Mouse (Mus musculus) forebrain, embryonic 13.5 days (tissue): ENCODE data around the gene Trpm3. TPM values are rescaled to one million over a fixed set of nuclear protein-coding genes. Genes with fewer than 3 reads are reported as not detected.

ENCODE experiments used
- ATAC-seq: fragments of 200-750 bp; cut with Nextera tagmentation; 2 replicates; pipeline ENCODE4 v1.8.0; 2017
- H3K27ac ChIP-seq: fragments of 300-500 bp; sonication (generic); 2 replicates; pipeline ENCODE4 v1.5.1; 2015; ENCODE audit warnings: inconsistent platforms, mild to moderate bottlenecking, moderate library complexity
- H3K27me3 ChIP-seq: fragments of 300-500 bp; sonication (generic); 2 replicates; pipeline ENCODE4 v1.6.1; 2015; ENCODE audit warnings: mild to moderate bottlenecking, inconsistent platforms
- H3K36me3 ChIP-seq: fragments of 300-500 bp; sonication (generic); 2 replicates; pipeline ENCODE4 v1.6.1; 2015; ENCODE audit warnings: mild to moderate bottlenecking, inconsistent platforms; ENCODE audit not compliant: poor library complexity, severe bottlenecking
- H3K4me1 ChIP-seq: fragments of 300-500 bp; sonication (generic); 2 replicates; pipeline ENCODE4 v1.6.1; 2015; ENCODE audit warnings: inconsistent platforms
- H3K4me2 ChIP-seq: fragments of 300-500 bp; sonication (generic); 2 replicates; pipeline ENCODE4 v1.6.1; 2015; ENCODE audit warnings: inconsistent platforms, mild to moderate bottlenecking, moderate library complexity
- H3K4me3 ChIP-seq: fragments of 300-500 bp; sonication (generic); 2 replicates; pipeline ENCODE4 v1.5.1; 2015; ENCODE audit warnings: mild to moderate bottlenecking, inconsistent platforms
- H3K9ac ChIP-seq: fragments of 300-500 bp; sonication (generic); 2 replicates; pipeline ENCODE4 v1.6.1; 2015; ENCODE audit warnings: mild to moderate bottlenecking, inconsistent platforms
- H3K9me3 ChIP-seq: fragments of 300-500 bp; sonication (generic); replicated peaks from 2 replicates; pipeline ENCODE4 v1.6.1; 2016; ENCODE audit warnings: inconsistent platforms
- WGBS: fragments of 180-500 bp; shearing (Covaris S2); methylation state at CpG from one replicate; pipeline ENCODE4 v1.1.7; 2015; 5-methylcytosine and 5-hydroxymethylcytosine counted together
- polyA plus RNA-seq: library from polyadenylated mRNA; unstranded; fragments of >200 nt; fragmentation: Nextera tagmentation; extraction: Ambion mirVana; gene quantifications from 2 replicates; pipeline ENCODE4 v1.2.1, GENCODE M21; 2015

Gene Trpm3
- polyA plus RNA-seq, 1 experiment from 2014 or later = 11.8 TPM

DNA sequence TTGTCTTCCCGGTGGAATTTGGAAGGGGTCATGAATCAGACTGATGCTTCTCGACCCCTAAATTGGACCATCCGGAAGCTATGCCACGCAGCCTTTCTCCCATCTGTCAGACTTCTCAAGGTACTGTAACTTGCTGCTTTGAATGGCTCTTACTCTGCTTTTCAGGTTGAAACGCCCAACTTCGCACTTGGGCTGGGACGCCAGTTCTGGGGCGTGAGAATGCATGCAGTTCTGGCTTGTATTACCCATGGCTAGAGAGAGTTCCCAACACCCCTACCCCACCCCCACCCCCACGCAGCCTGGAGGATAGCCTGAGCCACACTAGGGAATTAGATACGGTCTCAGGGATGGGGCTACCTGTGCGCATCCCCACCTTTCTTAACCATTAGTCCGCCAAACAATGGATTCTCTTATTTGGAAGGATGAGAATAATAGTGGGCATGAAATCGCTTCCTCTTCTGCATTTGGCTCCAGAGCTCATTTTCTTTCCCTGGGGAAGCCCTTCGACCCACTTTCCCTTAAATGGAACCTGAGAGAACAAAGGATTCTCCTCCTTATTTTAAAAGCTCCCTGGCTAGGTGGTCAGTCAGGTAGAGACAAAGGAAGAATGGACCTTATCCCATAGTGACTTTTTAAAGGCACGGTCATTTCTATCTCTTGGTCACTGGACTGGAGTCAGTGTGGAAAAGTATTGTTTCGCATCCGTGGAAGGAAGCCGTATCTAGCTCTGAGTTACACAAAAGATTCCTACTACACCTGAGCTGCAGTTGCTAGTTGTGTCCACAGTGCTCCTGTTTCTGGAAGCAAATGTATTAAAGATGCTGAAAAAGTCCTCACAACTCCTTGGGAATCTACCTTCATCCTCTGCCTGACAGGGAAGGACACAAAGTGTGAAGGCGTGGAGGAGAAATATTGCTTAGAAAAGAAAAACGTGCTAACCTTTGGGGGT lies 309.8 kb downstream of the Trpm3 start:
- Histone ChIP-seq H3K27ac (no peak overlapping the region), H3K36me3 (no peaks in the 10 kb centered on the region), H3K27me3 (no peaks in the 10 kb centered on the region), H3K4me2 (peak overlapping the region; percentile 80), H3K9ac (peak overlapping the region; percentile 60), H3K4me3 (peak overlapping the region; percentile 45), H3K4me1 (peaks cover 17% of the 10 kb centered on the region), H3K9me3 (no peaks in the 10 kb centered on the region)
- peak; percentile 63 for ATAC-seq
- WGBS = 24% methylated on average over 20 of the region's 20 CpGs

DNA sequence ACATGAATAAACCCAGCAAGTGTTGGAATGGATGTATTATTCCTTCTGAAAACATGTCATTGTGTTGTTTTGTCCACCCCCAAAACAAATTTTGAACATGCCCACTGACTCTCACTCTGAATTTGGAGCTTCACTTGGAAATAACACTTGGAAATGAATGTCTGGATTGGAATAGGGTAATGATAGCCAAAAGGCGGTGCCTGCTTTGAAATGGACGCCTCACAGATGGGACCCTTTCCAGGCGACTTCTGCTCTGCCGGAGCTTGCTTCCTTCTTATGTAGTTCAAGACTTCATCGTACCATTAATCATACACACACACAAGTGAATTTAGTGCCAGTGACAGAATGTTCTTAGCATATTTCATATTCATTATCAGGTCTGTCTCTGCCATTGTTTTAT lies 312.4 kb downstream of the Trpm3 start:
- Histone ChIP-seq H3K27ac (no peak overlapping the region), H3K4me2 (no peak overlapping the region), H3K27me3 (no peaks in the 10 kb centered on the region), H3K9me3 (no peaks in the 10 kb centered on the region), H3K4me3 (no peak overlapping the region), H3K9ac (no peak overlapping the region), H3K36me3 (no peaks in the 10 kb centered on the region), H3K4me1 (peaks cover 17% of the 10 kb centered on the region)
- ATAC-seq = no peak
- WGBS = 89% methylated on average over 5 of the region's 5 CpGs

DNA sequence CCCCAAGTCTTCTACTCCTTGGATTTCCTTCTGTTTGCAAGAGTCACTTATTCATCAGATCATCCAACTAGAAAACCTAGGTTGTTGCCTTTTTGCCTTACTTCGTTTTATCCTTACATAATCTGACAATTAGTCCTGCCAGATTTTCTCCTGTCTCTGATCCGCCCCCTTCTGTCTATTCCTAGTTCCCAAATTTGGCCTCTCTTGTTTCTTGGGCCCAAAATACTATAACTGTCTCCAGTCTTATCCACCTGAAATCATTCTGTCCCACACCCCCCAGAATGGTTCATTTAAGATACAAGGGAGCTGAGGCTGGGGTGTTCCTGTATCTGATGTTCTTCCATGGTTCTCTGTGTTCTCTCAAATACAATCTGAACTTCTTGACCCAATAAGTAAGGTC lies 318.1 kb downstream of the Trpm3 start:
- H3K4me2 ChIP-seq = no peak overlapping the region
- no peaks in the 10 kb centered on the region for H3K4me1 ChIP-seq
- no peak overlapping the region for H3K9ac ChIP-seq
- WGBS = 80% methylated on average over 2 of the region's 2 CpGs
- H3K36me3 ChIP-seq = no peaks in the 10 kb centered on the region
- H3K27ac ChIP-seq = no peak overlapping the region
- H3K4me3 ChIP-seq = no peak overlapping the region
- no peak for ATAC-seq
- H3K27me3 ChIP-seq = no peaks in the 10 kb centered on the region
- no peaks in the 10 kb centered on the region for H3K9me3 ChIP-seq

DNA sequence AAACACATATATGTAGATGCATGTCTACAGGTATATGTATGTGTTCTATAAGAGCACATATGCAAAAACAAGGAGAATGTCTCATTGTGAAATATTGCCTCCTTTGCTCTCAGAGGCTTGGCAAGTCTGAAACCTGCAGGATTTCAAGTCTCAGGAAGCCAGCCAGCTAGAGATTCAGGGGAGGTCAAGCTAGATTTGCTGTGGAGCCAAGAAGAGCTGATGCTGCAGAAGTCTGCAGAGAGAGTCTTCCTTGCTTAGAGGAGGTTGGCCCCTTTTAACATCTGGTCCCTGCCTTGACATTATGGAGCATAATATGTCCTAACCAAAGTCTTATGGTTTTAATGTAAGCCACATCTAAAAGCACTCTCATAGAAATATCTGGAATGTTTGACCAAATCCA lies 323.2 kb downstream of the Trpm3 start:
- Histone ChIP-seq H3K9me3 (no peaks in the 10 kb centered on the region), H3K27ac (no peak overlapping the region), H3K4me2 (no peak overlapping the region), H3K27me3 (no peaks in the 10 kb centered on the region), H3K9ac (no peak overlapping the region), H3K4me1 (no peaks in the 10 kb centered on the region), H3K4me3 (no peak overlapping the region), H3K36me3 (no peaks in the 10 kb centered on the region)
- ATAC-seq = no peak

DNA sequence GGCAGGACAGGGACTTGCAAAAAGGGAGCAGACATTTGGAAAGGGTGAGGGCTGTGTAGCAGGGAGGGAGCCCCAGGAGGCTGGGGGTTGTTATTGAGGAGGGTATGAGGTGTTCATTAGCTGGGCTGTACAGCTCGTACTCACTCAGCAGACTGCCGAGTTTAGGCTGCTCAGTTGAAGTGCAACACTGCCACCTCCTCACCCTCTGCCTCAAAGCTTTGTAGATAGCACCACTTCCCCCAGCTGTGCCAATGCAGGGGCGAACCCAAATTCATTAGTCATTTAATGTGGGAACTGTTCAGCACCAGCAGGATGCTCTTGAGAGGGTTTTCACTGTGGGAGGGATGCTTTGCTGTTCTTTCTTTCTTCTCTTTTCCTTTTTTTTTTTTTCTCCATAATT lies 324.7 kb downstream of the Trpm3 start:
- no peak overlapping the region for H3K9ac ChIP-seq
- no peaks in the 10 kb centered on the region for H3K4me1 ChIP-seq
- 36% methylated on average over 3 of the region's 3 CpGs for WGBS
- H3K9me3 ChIP-seq = no peaks in the 10 kb centered on the region
- H3K4me3 ChIP-seq = no peak overlapping the region
- no peak overlapping the region for H3K4me2 ChIP-seq
- no peak overlapping the region for H3K27ac ChIP-seq
- no peaks in the 10 kb centered on the region for H3K36me3 ChIP-seq
- ATAC-seq = no peak
- H3K27me3 ChIP-seq = no peaks in the 10 kb centered on the region

DNA sequence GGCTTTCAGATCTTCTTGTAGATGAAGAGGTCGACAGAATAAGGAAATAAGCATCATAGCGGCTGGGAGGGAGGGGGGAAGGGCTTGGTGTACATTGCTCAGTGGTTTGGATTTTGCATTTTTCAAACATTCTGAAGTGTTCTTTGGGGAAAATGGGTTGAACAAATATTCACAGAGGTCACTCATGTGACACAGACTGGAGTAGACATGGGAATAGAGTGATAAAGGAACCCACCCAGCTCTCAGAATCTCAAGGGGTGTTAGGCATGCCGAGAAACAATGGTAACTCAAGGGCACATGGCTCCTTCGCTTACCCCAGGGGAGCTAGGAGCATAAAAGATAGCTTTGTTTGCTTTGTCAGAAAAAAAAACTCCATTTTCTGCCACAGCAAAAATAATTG lies 330.8 kb downstream of the Trpm3 start:
- Histone ChIP-seq H3K9me3 (no peaks in the 10 kb centered on the region), H3K9ac (no peak overlapping the region), H3K4me1 (no peaks in the 10 kb centered on the region), H3K36me3 (no peaks in the 10 kb centered on the region), H3K4me3 (no peak overlapping the region), H3K4me2 (no peak overlapping the region), H3K27me3 (no peaks in the 10 kb centered on the region), H3K27ac (no peak overlapping the region)
- ATAC-seq = no peak
- WGBS = 71% methylated on average over 4 of the region's 4 CpGs

DNA sequence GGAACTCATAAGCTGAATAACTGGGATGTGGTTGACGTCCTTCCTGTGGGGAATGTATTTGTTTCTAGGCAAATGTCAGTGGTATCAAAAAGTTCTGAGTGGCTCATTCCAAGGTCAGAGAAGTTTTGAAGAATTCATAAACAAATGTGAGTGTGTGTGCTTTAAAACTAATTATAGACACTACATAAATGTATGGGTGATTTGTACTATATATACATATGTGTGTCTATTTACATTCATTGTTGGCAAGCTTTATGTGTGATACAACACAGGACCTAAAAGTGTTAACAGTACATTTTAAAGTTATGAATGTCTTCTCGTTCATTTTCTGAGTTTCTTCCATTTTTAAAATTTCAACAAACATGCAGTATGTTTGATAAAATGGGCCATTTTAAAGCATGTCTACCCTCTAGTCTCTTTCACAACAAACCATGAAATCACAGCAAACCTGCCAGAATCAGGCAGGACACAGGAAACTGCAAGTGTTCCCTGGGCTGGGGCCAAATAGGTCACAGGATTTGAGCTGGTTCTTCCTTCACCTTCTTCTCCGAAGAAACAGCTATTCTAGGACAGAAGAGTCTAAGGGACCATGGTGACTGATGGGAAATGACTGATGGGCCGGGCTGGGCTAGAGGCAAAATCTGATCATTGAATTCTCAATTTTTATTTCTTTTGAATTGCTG lies 334.3 kb downstream of the Trpm3 start:
- no peaks in the 10 kb centered on the region for H3K9me3 ChIP-seq
- no peak for ATAC-seq
- no peaks in the 10 kb centered on the region for H3K27me3 ChIP-seq
- H3K36me3 ChIP-seq = no peaks in the 10 kb centered on the region
- no peak overlapping the region for H3K4me2 ChIP-seq
- no peak overlapping the region for H3K9ac ChIP-seq
- no peak overlapping the region for H3K4me3 ChIP-seq
- WGBS = 85% methylated on average over 4 of the region's 4 CpGs
- H3K27ac ChIP-seq = no peak overlapping the region
- no peaks in the 10 kb centered on the region for H3K4me1 ChIP-seq

DNA sequence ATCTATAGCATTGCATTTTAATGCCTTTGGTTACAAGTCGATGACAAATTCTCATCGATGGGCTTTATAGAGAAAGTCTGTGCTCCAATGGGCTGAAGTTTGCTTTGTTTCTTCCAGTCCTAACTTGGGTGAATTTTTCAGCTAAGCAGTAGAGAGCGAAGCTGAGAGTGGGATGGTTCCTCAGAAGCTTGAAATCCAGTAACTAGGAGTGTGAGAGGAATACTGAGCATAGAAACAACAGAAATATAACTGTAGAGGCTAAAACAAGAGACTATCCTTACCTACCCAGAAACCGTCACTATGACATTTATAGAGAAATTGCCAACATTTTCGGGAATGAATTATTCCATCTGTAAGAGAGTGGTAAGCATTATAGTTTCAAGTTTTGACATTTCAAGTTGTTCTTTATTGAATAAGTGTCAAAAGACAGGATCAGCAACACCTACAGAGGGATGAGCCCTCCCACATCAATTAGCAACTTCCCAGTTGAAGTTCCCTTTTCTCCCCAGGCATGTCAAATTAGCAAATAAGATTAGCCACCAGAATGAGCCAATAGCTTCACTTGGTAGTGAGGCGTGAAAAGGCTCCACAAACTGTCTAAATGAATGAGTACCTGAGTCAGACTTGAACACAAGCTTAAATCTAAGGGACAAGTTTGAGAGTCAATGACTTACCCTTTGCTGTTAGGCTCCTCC lies 339.6 kb downstream of the Trpm3 start:
- no peak for ATAC-seq
- no peaks in the 10 kb centered on the region for H3K27me3 ChIP-seq
- H3K9me3 ChIP-seq = no peaks in the 10 kb centered on the region
- whole genome bisulfite sequencing = 87% methylated on average over 6 of the region's 6 CpGs
- H3K9ac ChIP-seq = no peak overlapping the region
- H3K4me2 ChIP-seq = no peak overlapping the region
- no peaks in the 10 kb centered on the region for H3K4me1 ChIP-seq
- no peak overlapping the region for H3K4me3 ChIP-seq
- no peak overlapping the region for H3K27ac ChIP-seq
- no peaks in the 10 kb centered on the region for H3K36me3 ChIP-seq

DNA sequence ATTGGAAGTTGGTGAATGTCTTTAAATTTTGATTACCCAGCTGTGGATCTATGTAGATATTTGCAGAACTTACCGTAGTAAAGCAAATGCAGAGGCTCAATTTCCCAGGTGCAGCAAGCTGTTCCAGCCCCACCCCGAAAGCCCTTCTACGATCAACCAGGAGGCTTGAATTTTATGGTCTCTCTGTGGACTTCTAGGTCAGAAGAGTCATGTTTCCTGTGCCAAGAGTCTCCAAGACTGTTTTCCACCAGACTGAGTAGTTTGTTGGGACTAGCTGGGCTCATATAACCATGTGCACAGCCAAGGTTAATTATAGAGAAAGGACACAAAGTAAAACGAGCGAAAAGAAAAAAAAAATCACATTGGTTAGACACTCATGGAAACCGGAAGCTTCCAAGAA lies 364.6 kb downstream of the Trpm3 start:
- Histone ChIP-seq H3K9ac (no peak overlapping the region), H3K4me1 (no peaks in the 10 kb centered on the region), H3K36me3 (no peaks in the 10 kb centered on the region), H3K9me3 (no peaks in the 10 kb centered on the region), H3K27me3 (no peaks in the 10 kb centered on the region), H3K27ac (no peak overlapping the region), H3K4me3 (no peak overlapping the region), H3K4me2 (no peak overlapping the region)
- WGBS = 92% methylated on average over 6 of the region's 6 CpGs
- no peak for ATAC-seq

DNA sequence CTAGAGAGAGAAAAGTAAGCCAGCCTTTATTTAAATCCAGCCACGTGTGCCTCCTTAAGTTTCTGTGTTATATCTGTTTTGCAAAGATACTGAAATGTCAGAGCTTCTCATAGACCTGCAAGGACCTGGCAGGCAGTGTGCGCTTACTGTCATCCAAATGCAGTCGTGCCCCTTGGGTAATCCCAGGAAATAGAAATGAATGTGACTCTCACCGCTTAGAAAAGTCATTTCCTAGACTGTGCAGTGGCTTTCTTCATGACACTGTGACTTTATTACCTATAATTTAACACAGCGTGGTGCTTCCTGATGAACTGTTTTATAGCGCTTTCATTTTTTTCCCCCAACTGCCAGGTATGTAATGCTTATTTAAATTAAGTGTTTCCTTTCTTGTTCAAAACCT lies 379.7 kb downstream of the Trpm3 start:
- no peak overlapping the region for H3K27ac ChIP-seq
- no peaks in the 10 kb centered on the region for H3K4me1 ChIP-seq
- H3K36me3 ChIP-seq = no peaks in the 10 kb centered on the region
- H3K27me3 ChIP-seq = no peaks in the 10 kb centered on the region
- H3K9me3 ChIP-seq = no peaks in the 10 kb centered on the region
- H3K4me2 ChIP-seq = no peak overlapping the region
- no peak overlapping the region for H3K9ac ChIP-seq
- no peak for ATAC-seq
- H3K4me3 ChIP-seq = no peak overlapping the region
- WGBS = 77% methylated on average over 6 of the region's 6 CpGs

DNA sequence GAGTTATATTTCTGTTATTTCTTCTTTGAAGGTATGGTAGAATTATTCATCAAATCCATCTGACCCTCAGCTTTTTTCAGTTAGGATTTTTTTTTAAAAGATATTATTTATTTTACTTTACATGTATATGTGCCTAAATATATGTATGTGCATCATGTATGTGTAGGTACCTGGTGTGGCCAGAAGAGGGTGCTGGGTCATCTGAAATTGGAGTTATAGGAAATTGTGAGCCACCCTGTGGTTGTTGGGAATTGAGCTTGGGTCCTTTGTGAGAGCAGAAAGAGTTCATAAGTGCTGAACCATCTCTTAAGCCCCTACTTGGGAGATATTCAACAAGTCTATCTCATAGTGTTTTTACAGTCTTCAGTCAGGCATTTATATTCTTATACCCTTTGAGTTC lies 389.1 kb downstream of the Trpm3 start:
- no peak overlapping the region for H3K9ac ChIP-seq
- no peak overlapping the region for H3K27ac ChIP-seq
- no peak overlapping the region for H3K4me3 ChIP-seq
- ATAC-seq = no peak
- no peaks in the 10 kb centered on the region for H3K9me3 ChIP-seq
- no peaks in the 10 kb centered on the region for H3K36me3 ChIP-seq
- no peaks in the 10 kb centered on the region for H3K4me1 ChIP-seq
- no peak overlapping the region for H3K4me2 ChIP-seq
- H3K27me3 ChIP-seq = no peaks in the 10 kb centered on the region

DNA sequence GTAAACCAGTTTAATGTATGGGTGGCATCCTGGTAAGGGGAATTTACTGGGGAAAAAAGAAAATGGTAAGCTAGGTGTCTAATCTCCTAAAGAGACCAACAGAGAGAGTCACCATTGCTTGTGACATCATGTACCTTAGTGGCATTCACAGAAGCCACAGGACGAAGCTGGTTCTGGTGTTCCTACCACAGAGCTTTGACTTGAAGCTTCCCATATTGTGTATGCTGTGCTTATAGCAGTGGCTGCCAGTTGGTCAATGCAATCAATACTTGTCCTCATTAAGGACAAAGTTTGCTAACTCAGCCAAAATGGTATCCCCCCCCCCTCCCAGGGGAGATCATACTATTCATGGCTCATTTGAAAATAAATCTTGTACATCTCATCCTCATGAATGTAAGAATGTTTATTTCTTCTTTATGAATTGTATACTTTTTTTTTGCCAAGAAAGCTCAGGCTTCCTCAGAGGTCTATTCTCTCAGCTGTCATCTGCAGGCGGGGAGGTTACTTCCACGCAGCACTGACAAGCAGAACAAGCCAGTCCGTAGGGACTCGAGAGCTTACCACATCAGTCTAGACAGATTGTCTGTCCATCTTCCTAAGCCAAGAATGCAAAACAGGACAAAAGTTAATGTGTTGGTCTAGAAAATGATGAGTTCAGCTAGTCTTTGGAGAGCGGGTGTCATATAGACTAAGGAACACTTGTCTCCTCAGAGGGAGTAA lies 404.3 kb downstream of the Trpm3 start:
- Histone ChIP-seq H3K4me2 (no peak overlapping the region), H3K4me3 (no peak overlapping the region), H3K9ac (no peak overlapping the region), H3K27me3 (no peaks in the 10 kb centered on the region), H3K4me1 (no peaks in the 10 kb centered on the region), H3K9me3 (no peaks in the 10 kb centered on the region), H3K27ac (no peak overlapping the region), H3K36me3 (no peaks in the 10 kb centered on the region)
- 90% methylated on average over 6 of the region's 6 CpGs for WGBS
- ATAC-seq = no peak
